Mouse (Mus musculus): Measurements from ENCODE around the gene Chn1.

Chn1 gene

DNA sequence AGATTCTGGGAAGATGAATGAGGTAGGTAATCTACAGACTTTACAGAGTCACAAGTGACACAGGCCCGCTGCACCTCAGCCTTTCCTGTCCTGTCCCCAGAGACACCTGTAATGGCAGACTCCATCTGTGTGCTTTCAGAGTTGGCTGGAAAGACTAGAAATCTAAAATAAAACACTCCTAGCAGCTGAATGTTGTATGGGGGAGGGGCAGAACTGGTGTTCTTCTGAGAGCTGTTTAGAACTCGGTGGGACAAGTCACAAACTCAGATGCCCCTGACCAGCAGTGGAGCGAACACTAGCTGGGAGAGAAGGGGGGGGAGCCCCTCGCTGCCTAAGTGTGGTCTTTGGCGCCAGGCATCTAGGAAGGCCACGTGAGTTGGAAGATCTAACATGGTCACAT is 203.2 kb downstream of the Chn1 start:
- TF ChIP-seq GATA4 (IDR thresholded peaks at IDR 0.05; ENCODE audit: insufficient replicate concordance, low read length) = no peak

DNA sequence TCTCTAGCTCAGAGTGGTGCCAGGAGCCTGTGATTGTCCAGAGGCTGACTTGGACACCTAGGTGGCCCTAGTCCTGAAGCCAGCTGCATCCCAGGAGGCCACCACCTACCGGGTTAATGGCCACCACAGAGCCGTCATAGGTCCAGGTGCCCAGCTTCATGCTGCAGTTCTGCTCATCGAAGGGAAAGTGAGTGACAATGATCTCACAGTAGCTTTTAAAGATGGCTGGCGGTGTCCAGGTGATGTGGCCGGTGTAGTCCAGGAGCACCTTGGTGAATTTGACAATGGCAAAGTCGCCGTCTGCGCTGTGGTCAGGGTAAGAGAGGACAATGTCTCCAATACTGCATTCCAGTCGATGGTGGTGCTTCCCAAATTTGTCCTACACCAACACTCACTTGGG is 203.8 kb downstream of the Chn1 start:
- no peak for TF ChIP-seq GATA4 (IDR thresholded peaks at IDR 0.05; ENCODE audit: insufficient replicate concordance, low read length)

DNA sequence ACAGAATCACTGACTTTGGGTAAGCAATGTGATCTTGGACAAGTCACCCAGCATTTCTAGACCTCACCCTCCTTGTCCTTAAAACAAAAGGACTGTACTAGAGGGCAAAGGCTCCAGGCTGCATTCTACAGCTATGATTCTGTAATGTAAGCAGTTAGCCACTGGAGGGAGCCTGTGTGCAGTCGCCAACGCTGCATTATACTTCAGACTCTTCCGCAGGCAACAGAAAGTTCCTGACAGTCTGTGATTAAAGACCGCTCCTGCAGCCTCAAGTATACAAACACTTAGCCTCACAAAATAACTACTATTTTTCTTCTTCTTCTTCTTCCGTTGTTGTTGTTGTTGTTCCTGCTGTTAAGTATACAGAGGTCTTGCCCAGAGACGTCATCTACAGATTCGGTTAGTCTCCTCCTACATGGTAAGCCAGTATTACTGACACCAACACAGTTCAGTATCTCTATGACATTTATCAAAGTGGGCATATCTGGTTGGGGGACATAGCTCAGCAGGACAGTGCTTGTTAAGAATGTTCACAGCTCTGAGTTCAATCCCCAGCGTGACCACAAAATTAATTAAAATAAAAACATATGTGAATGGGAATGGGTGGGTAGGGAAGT is 208.0 kb downstream of the Chn1 start:
- TF ChIP-seq GATA4 (IDR thresholded peaks at IDR 0.05; ENCODE audit: insufficient replicate concordance, low read length) = no peak

DNA sequence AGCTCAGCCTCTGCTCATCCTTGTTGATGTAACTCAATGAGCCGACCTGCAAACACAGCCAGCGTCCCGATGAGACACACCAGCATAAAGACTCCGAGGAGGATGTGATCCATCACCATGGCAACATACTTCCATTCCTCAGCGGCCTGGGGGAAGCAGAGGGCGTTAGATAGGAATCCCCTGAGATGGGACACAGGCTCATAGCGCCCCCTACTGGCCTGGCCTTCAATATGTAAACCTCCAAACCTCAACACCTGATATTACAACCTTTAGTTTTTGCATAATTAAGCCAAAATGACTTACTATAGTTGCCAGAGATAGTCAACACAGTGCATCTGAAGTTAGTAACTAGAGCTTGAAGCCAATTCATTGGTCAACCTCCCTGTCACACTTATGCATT is 209.0 kb downstream of the Chn1 start:
- no peak for TF ChIP-seq GATA4 (IDR thresholded peaks at IDR 0.05; ENCODE audit: insufficient replicate concordance, low read length)

DNA sequence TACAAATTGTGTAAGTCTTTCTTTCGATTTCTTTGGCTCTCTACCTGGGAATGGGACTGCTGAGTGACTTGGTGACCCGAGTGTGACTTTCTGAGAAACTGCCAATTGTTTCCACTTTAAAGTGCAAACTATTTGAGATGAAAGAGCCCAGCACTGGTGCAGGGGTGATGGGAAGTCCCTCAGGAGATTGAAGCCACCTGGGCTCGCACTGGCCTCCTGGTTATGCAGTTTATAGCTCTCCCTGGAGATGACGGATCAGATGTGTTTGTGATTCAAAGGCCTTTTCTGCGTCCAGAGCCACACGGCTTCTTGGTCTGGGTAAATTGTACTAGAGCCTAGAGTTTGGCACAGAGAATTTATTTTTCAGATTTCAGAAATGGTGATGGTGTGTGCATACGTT is 211.5 kb downstream of the Chn1 start:
- TF ChIP-seq GATA4 (IDR thresholded peaks at IDR 0.05; ENCODE audit: insufficient replicate concordance, low read length) = no peak

DNA sequence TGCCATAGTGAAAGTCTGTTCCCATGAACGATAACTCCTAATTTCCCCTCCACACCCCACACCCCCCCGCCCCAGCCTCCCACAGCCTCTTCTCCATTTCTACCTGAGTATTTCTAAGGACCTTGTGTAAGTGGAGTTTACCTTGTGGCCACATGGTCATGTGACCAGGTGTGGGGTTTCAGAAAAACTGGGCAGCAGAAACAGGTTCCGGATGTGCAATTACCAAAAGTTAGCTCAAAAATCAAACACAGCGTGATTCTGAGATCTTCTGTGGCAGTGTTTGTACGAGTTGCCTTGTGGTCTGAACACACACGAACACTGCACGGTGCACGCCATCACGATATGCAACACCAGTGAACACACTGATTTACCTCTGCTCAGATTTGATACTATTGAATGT is 212.5 kb downstream of the Chn1 start:
- no peak for TF ChIP-seq GATA4 (IDR thresholded peaks at IDR 0.05; ENCODE audit: insufficient replicate concordance, low read length)

DNA sequence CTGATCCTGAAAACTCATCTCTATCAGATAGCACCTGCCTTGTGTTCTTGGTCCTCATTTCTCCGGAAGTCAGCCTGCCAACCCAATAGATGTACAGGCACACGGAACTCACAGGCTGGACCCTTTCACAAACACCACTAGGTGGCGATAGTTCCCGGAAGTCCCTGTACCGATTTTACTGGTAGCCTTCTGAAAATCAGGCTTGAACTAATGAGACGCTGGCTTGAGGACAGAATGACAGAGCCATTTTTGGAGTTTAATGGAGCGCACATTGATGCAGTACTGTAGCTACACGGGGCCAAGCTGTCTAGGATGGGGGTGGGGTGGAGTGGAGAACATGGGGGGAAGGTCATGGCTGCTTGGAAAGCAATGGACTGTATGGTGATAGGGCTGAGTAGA is 213.5 kb downstream of the Chn1 start:
- TF ChIP-seq GATA4 (IDR thresholded peaks at IDR 0.05; ENCODE audit: insufficient replicate concordance, low read length) = no peak

DNA sequence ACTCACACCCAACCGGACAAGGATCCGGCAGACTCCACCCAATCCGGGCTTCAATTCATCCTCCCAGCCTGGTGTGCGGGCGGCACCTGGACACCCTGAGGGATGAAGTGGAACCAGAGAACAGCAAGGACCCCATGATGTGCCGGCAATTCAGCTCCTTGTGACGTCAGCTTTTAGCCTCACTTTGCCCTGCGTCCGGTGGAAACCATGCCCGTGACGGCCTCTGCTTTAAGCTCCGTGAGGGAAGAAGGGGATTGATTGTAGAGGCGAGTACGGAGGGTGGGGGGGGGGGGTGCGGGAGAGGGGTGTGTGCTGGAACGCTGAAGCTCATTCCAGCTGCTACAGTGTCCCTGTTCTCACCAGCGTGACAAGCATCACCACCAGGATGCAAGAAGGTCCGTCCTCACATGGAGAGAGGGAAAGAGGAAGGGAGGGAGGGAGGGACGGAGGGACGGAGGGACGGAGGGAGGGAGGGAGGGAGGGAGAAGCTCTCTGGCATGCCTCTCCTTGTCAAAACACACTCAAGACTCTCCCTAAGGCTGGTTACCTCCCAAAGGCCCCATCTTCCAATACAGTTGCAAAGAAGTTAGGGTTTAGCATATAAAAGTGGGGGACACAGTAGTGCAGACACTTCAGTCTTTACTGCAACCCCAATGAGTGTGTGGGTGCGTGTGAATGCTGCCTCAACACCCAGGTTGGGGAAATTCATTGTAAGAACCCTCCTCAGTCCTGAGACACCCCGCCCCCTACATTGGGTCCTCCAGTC is 214.1 kb downstream of the Chn1 start:
- TF ChIP-seq GATA4 (IDR thresholded peaks at IDR 0.05; ENCODE audit: insufficient replicate concordance, low read length) = no peak

Measured in liver, adult (tissue).